Mouse (Mus musculus) intestine, embryonic 16.5 days (tissue): Measurements from ENCODE around the gene Tsr2. TPM values are rescaled to one million over a fixed set of nuclear protein-coding genes. Genes with fewer than 3 reads are reported as not detected.
A peak's percentile ranks its signal among the peaks of the same experiment; 100 is the strongest.

ENCODE experiments used
- ATAC-seq: fragments of 200-750 bp; cut with Nextera tagmentation; 2 replicates; pipeline ENCODE4 v1.8.0; 2017; ENCODE audit warnings: moderate TSS enrichment, moderate library complexity
- H3K27ac ChIP-seq: fragments of 300-500 bp; sonication (generic); 2 replicates; pipeline ENCODE4 v1.5.1; 2014; ENCODE audit warnings: mild to moderate bottlenecking, low read length
- H3K27me3 ChIP-seq: fragments of 300-500 bp; sonication (generic); replicated peaks from 2 replicates; pipeline ENCODE4 v1.6.1; 2014; ENCODE audit warnings: low read length, control low read depth, mixed read lengths; ENCODE audit not compliant: control insufficient read depth, insufficient read depth
- H3K36me3 ChIP-seq: fragments of 300-500 bp; sonication (generic); 2 replicates; pipeline ENCODE4 v1.6.1; 2014; ENCODE audit warnings: low read length, control low read depth; ENCODE audit not compliant: control insufficient read depth, insufficient read depth
- H3K4me1 ChIP-seq: fragments of 300-500 bp; sonication (generic); 2 replicates; pipeline ENCODE4 v1.6.1; 2014; ENCODE audit warnings: low read length, control low read depth, mixed read lengths; ENCODE audit not compliant: control insufficient read depth, insufficient read depth
- H3K4me2 ChIP-seq: fragments of 300-500 bp; sonication (generic); 2 replicates; pipeline ENCODE4 v1.6.1; 2014; ENCODE audit warnings: low read depth, low read length, control low read depth
- H3K4me3 ChIP-seq: fragments of 300-500 bp; sonication (generic); 2 replicates; pipeline ENCODE4 v1.5.1; 2014; ENCODE audit warnings: mild to moderate bottlenecking, low read length
- H3K9ac ChIP-seq: fragments of 300-500 bp; sonication (generic); 2 replicates; pipeline ENCODE4 v1.6.1; 2014; ENCODE audit warnings: low read depth, low read length
- H3K9me3 ChIP-seq: fragments of 300-500 bp; sonication (generic); 2 replicates; pipeline ENCODE4 v1.6.1; 2016; ENCODE audit warnings: low read length, control low read depth; ENCODE audit not compliant: control insufficient read depth
- WGBS: fragments of 180-500 bp; shearing (Covaris S2); extraction: QIAGEN DNeasy Blood & Tissue Kit; methylation state at CpG from one replicate; pipeline ENCODE4 v1.1.7; 2014; 5-methylcytosine and 5-hydroxymethylcytosine counted together
- polyA plus RNA-seq: library from polyadenylated mRNA; unstranded; fragments of >200 nt; fragmentation: Nextera tagmentation; extraction: Ambion mirVana; gene quantifications from 2 replicates; pipeline ENCODE4 v1.2.1, GENCODE M21; 2015

The Tsr2 gene
- polyA plus RNA-seq, 1 experiment from 2014 or later, result 32.6 TPM

DNA sequence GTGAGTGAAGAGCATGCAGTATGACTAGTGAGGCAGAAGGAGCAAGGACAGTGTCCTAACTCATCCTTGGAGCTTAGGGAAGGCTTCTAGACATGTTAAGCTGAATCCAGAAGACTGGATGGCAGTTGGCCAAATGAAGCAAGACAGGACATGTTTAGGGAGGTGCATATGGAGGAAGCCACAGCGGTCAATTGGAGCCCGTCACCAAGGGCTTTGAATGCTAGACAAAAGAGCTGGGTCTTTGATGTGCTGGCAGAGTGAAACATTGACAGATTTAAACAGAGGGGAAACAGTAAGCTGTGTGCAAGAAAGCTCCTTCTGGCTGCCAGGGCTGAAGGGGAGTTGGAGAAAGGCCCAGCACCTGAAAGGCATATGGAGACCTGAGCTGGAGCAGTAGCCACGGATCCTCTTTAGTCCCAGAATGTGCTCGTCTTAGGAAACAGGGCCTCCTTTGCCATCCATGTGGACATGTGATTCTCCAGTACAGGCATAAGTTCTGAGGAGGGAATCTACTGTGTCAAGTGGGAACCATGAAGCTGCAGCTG lies 19.3 kb downstream of the Tsr2 start:
- H3K27me3 ChIP-seq, result 0 out of 2 replicates have a peak, but pooled peaks cover 4% of the 10 kb centered on the region
- H3K4me3 ChIP-seq, result no peak overlapping the region
- no peaks in the 10 kb centered on the region for H3K9me3 ChIP-seq
- no peak overlapping the region for H3K4me2 ChIP-seq
- no peaks in the 10 kb centered on the region for H3K4me1 ChIP-seq
- WGBS, result 77% methylated on average over 4 of the region's 4 CpGs
- H3K27ac ChIP-seq, result no peak overlapping the region
- no peak for ATAC-seq
- H3K9ac ChIP-seq, result no peak overlapping the region
- no peaks in the 10 kb centered on the region for H3K36me3 ChIP-seq

GRCm38 (mm10) chrX:151076007-151076406 lies 20.3 kb downstream of the Tsr2 start:
- Histone ChIP-seq H3K36me3 (no peaks in the 10 kb centered on the region), H3K4me2 (no peak overlapping the region), H3K4me3 (no peak overlapping the region), H3K9me3 (no peaks in the 10 kb centered on the region), H3K27ac (no peak overlapping the region), H3K27me3 (0 out of 2 replicates have a peak, but pooled peaks cover 4% of the 10 kb centered on the region), H3K9ac (no peak overlapping the region), H3K4me1 (no peaks in the 10 kb centered on the region)
- WGBS, result 94% methylated on average over 5 of the region's 5 CpGs
- ATAC-seq, result no peak

DNA sequence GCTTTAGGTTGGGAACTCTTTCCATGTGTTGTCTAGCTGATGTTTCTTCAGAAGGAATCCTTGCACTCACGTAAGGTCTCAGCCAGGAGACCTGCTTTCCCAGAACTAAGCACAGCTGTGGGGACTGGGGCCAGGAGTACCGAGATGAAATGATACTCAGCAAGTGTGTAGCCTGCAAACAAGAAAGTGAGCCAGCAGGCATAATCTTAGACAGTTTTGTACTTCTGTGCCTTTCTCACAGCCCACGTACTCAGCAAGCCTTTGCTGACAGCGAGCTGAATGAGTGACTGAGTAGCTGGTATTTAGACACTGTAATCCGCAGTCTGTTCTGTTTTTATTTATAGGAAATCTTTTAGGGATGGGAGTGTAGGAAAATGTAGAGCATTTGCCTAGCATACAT lies 28.5 kb downstream of the Tsr2 start:
- no peak for ATAC-seq
- Histone ChIP-seq H3K4me3 (no peak overlapping the region), H3K36me3 (no peaks in the 10 kb centered on the region), H3K4me2 (no peak overlapping the region), H3K9me3 (no peaks in the 10 kb centered on the region), H3K9ac (no peak overlapping the region), H3K27me3 (0 out of 2 replicates have a peak, but pooled peaks cover 4% of the 10 kb centered on the region), H3K27ac (no peak overlapping the region), H3K4me1 (no peaks in the 10 kb centered on the region)
- 90% methylated on average over 5 of the region's 5 CpGs for WGBS

- H3K9me3 ChIP-seq, result no peaks in the 10 kb centered on the region
- H3K36me3 ChIP-seq, result no peaks in the 10 kb centered on the region
- H3K27ac ChIP-seq, result no peak overlapping the region
- H3K4me3 ChIP-seq, result no peak overlapping the region
- ATAC-seq, result no peak
- no peaks in the 10 kb centered on the region for H3K27me3 ChIP-seq
- no peaks in the 10 kb centered on the region for H3K4me1 ChIP-seq
- H3K9ac ChIP-seq, result no peak overlapping the region
- no peak overlapping the region for H3K4me2 ChIP-seq
- 87% methylated on average over 7 of the region's 7 CpGs for WGBS
These were observed 30.2 kb downstream of the Tsr2 start for GRCm38 (mm10) chrX:151066071-151066666.

- WGBS, result 63% methylated on average over 3 of the region's 3 CpGs
- no peak overlapping the region for H3K9ac ChIP-seq
- no peaks in the 10 kb centered on the region for H3K9me3 ChIP-seq
- no peak overlapping the region for H3K4me3 ChIP-seq
- no peaks in the 10 kb centered on the region for H3K4me1 ChIP-seq
- H3K27ac ChIP-seq, result no peak overlapping the region
- no peak for ATAC-seq
- no peaks in the 10 kb centered on the region for H3K27me3 ChIP-seq
- no peaks in the 10 kb centered on the region for H3K36me3 ChIP-seq
- H3K4me2 ChIP-seq, result no peak overlapping the region
These were observed 34.6 kb downstream of the Tsr2 start for GRCm38 (mm10) chrX:151061615-151062299.

GRCm38 (mm10) chrX:151059346-151059745 lies 37.0 kb downstream of the Tsr2 start:
- no peak for ATAC-seq
- WGBS, result 76% methylated on average over 1 of the region's 1 CpGs

GRCm38 (mm10) chrX:151055559-151055958 lies 40.8 kb downstream of the Tsr2 start:
- H3K4me3 ChIP-seq, result no peak overlapping the region
- ATAC-seq, result peak; percentile 91
- H3K36me3 ChIP-seq, result no peaks in the 10 kb centered on the region
- H3K4me2 ChIP-seq, result no peak overlapping the region
- H3K9me3 ChIP-seq, result no peaks in the 10 kb centered on the region
- 8% methylated on average over 1 of the region's 1 CpGs for WGBS
- H3K27me3 ChIP-seq, result no peaks in the 10 kb centered on the region
- 0 out of 2 replicates have a peak overlapping the region, but pooled peaks have one; percentile 42 for H3K27ac ChIP-seq
- H3K9ac ChIP-seq, result no peak overlapping the region
- H3K4me1 ChIP-seq, result peaks cover 3% of the 10 kb centered on the region; the same call in 1 of the 2 replicates

More at GRCm38 (mm10) chrX:151059346-151059745, 37.0 kb downstream of the Tsr2 start:
- Histone ChIP-seq H3K27ac (no peak overlapping the region), H3K27me3 (no peaks in the 10 kb centered on the region), H3K9me3 (no peaks in the 10 kb centered on the region), H3K4me2 (no peak overlapping the region), H3K36me3 (no peaks in the 10 kb centered on the region), H3K4me3 (no peak overlapping the region), H3K4me1 (no peaks in the 10 kb centered on the region; the same call in 1 of the 2 replicates), H3K9ac (no peak overlapping the region)

DNA sequence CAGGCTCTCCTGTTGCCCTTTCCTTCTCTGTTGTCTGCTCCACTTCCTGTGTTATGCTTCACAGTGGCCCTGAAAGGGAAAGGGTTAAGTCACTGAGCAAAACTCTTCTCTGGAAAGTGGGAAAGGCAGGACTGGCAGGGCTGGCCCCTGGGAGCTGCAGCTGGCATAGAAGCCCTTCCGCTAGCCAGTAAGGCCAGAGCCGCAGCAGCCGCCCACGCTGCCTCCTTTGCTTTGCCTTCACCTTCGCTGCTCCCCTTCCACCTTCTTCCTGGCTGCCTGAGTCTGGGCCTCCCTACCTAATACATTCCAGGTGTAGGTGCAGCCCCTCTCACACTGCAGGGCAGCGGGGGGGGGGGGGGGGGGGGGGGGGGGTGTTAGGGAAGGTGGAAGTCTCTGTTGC lies 41.9 kb downstream of the Tsr2 start:
- no peak overlapping the region for H3K9ac ChIP-seq
- WGBS, result 80% methylated on average over 1 of the region's 6 CpGs
- H3K27ac ChIP-seq, result peak overlapping the region; percentile 41; the same call in 1 of the 2 replicates
- no peaks in the 10 kb centered on the region for H3K9me3 ChIP-seq
- no peak overlapping the region for H3K4me2 ChIP-seq
- ATAC-seq, result no peak
- H3K27me3 ChIP-seq, result no peaks in the 10 kb centered on the region
- no peak overlapping the region for H3K4me3 ChIP-seq
- no peaks in the 10 kb centered on the region for H3K36me3 ChIP-seq
- peaks cover 3% of the 10 kb centered on the region; the same call in 1 of the 2 replicates for H3K4me1 ChIP-seq

DNA sequence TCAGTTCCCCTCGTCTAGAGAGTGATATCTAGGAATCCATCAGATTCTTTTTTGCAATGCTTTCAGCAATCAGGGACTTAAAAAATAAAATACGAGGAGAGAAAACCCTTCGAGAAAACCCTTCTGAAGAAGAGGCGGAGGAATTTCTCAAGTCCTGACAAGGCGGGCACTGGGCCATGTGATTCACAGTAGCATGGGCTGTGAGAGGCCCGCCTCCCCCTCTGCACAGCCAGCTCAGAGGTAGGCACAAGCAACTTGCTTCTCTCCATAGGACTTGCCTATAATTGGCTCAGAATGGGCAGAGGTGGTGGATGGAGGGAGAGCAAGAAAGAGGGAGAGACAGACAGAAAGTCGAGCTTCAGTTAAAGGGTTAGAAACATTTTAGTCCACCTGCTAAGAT lies 46.0 kb downstream of the Tsr2 start:
- Histone ChIP-seq H3K4me1 (peaks cover 10% of the 10 kb centered on the region; the same call in 1 of the 2 replicates), H3K4me2 (no peak overlapping the region), H3K27ac (no peak overlapping the region), H3K4me3 (no peak overlapping the region), H3K9me3 (no peaks in the 10 kb centered on the region), H3K36me3 (no peaks in the 10 kb centered on the region), H3K9ac (no peak overlapping the region), H3K27me3 (no peaks in the 10 kb centered on the region)
- 69% methylated on average over 7 of the region's 7 CpGs for WGBS
- no peak for ATAC-seq
